Mouse (Mus musculus) adrenal gland (tissue): ENCODE data around the gene Hist1h4a.
"Not testable (repeated sequence)": the region's sequence is repeated elsewhere in the genome, so short reads cannot be mapped to it uniquely, and the experiment has no call there.

Experiments used
- intact Hi-C: fragments of 180-260 bp; cut with DNase I; formaldehyde crosslinking; loops from one replicate; pipeline ENCODE4 v1.15.1; 2025

Hist1h4a gene

DNA sequence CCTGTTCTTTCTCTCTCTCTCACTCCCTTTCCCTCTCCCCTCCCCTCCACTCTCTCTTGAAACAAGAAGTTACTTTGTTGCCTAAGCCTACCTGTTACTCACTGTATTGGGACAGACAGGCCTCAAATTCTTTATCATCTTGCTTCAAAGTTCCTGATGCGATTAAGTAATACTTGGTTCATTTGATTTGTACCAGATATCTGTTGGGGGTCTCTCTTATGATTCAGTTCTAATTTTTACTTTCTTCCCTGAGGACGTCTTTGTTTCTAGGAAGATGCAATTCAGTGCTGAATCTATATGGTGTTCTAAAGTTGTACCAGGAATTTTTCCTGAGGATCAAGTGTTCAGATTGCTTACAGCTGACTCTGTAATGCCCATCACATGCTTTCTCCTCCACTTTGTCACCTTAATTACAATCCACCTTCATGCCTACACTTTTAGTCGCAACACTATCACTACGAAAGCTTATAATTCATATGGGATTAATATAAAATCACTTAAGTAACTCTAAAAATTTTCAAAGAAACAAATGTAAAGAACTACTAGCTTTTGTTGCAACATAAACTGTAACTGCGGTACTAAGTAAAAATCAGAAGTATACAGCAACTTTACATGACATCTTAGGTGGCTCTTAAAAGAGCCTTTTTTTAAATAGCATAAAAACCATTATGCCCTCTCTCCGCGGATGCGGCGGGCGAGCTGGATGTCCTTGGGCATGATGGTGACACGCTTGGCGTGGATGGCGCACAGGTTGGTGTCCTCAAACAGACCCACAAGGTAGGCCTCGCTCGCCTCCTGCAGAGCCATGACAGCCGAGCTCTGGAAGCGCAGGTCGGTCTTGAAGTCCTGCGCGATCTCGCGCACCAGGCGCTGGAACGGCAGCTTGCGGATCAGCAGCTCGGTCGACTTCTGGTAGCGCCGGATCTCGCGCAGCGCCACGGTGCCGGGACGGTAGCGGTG, 16.3 kb downstream of the Hist1h4a start:
- intact Hi-C loops = loop anchor here (5.0 to 10.0 kb wide), 2 partner anchors 320 to 1702 kb away; partner anchors contain the start of genes Abt1, Hist1h2ag, Hist1h2bj and Hist1h4i

GRCm38 (mm10) chr13:23743963-23744362, 17.1 kb downstream of the Hist1h4a start:
- intact Hi-C loops = loop anchor here (10.0 kb wide), 1 partner anchor 319 kb away; the partner anchor contains the start of gene Abt1

DNA sequence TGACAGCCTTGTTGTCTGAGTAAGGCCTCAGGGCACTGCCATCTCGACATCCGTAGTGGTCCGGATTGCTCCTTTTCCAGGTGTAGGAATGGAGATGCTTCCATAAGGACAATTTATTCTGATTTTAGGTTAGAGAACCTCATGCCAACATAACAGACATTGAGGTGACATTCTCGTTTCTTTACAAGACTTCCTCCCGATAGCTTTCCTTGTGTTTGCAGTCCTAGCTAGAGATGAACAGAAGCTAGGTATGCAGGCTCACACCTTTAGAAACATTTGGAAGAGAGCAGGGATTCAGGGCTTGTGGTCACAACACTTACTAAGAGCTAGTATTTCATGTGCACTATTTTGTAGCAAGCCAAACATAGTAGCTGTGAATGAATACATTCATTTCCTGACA, 17.8 kb downstream of the Hist1h4a start:
- intact Hi-C loops = loop anchor here (10.0 kb wide), 1 partner anchor 318 kb away; the partner anchor contains the start of gene Abt1

DNA sequence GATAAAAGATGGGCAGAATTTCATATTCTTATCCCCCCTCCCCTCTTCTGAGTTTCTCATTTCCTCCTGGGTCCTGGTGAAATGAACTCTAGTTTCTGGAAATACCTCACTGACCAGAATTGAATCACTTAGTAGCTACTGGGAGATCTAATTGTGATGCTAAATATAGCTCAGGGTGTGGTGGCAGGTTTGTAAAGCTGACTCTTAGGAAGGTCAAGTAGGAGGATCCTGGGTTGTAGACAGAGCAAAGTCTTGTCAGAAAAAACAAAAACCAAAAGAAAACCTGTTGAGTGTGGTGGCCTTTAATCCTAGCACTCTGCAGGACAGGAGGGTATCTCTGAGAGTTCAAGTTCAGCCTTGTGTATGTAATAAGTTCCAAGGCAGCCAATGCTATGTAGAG, 19.0 kb downstream of the Hist1h4a start:
- intact Hi-C loops = loop anchor here (10.0 kb wide), 1 partner anchor 317 kb away; the partner anchor contains the start of gene Abt1

GRCm38 (mm10) chr13:23740910-23741309, 20.1 kb downstream of the Hist1h4a start:
- intact Hi-C loops = loop anchor here (10.0 kb wide), 1 partner anchor 316 kb away; the partner anchor contains the start of gene Abt1

DNA sequence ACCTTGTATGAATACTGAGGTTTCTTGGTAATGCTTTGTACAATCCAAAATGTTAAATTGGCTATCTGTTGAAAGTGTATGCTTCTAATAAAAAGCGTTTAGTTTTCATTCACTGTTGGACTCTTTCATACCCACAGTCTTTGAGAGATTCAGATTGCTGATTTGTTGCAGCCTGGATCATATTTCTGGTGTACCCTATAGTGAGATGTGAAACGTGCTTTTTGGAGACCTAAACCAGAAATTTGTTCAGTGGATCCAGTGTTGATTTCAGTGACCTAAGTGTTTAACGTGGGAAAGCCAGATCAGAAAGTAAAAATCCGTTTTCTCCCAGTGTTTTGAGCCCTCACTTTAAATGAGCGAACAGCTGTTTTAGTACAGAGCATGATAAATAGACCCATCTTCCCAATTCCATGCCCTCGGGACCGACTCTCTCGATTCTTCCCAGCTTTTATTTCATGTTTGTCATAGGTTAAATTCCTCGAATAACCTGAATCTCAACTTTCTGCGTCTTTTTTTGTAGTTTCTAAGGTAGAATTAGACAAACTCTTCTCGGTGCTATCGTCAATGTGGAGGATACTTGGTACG, 20.7 kb downstream of the Hist1h4a start:
- intact Hi-C loops = loop anchor here (10.0 kb wide), 1 partner anchor 316 kb away; the partner anchor contains the start of gene Abt1

GRCm38 (mm10) chr13:23739922-23740252, 21.1 kb downstream of the Hist1h4a start:
- intact Hi-C loops = loop anchor here (10.0 kb wide), 2 partner anchors 55 to 315 kb away; partner anchors contain the start of genes Abt1, Hist1h2ac and Hist1h2bc

GRCm38 (mm10) chr13:23739069-23739921, 21.7 kb downstream of the Hist1h4a start:
- intact Hi-C loops = loop anchor here (10.0 kb wide), 1 partner anchor 54 kb away; the partner anchor contains the start of genes Hist1h2ac and Hist1h2bc

DNA sequence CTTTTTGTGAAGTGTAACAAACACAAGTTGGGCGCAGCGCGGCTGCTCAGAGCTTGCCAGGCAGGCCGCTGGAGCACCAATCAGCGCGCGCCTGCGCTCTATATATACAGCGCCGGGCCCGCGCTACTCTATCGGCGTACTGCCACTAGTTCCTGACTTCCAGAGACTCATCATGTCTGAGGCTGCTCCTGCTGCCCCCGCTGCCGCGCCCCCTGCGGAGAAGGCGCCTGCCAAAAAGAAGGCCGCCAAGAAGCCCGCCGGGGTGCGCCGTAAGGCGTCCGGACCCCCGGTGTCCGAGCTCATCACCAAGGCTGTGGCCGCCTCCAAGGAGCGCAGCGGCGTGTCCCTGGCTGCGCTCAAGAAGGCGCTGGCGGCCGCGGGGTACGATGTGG, 22.4 kb downstream of the Hist1h4a start, which contains the start of gene Hist1h1c:
TSS of gene Hist1h1c (plus strand) at position 132 of the 392 bp plus-strand sequence.
- intact Hi-C loops = loop anchor here (10.0 kb wide), 1 partner anchor 54 kb away; the partner anchor contains the start of genes Hist1h2ac and Hist1h2bc

DNA sequence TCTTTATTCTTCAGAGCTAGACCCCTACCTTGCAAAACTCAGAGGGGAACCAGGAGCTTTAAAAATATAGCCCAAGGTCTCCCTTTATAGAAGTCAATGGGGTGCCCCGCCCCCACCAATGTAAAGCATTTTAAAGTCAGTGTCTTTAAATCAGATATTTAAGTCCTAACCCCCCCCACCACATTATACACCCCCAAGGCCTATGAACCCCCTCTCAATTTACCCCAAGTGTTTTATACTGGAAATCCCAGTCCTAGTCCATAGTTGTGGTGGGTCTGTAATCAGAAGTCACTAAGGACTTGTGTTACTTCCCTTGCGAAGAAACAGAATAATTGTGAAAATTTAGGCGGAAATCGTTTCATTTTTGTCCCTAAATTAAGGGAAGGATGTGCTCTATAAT, 23.0 kb downstream of the Hist1h4a start:
- intact Hi-C loops = loop anchor here (10.0 kb wide), 1 partner anchor 53 kb away; the partner anchor contains the start of genes Hist1h2ac and Hist1h2bc

DNA sequence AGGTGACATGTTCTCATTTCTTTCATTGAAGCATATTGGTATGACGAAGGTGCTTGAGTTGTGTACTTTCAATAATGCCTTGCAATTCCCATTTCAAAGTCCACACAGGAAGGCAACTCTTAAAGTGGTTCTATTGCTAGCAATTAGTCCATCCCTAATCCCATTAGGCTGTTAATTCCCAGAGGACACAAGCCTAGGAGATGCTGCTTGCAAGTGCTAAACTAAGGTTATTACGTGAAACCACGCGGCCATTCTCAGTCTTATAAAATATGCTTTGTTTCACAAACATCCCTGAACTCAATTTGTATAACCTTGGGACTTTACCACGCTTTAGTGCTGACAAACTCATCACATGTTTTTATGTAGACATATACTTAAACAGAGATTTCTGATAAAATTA, 23.9 kb downstream of the Hist1h4a start:
- intact Hi-C loops = loop anchor here (10.0 kb wide), 1 partner anchor 52 kb away; the partner anchor contains the start of genes Hist1h2ac and Hist1h2bc

DNA sequence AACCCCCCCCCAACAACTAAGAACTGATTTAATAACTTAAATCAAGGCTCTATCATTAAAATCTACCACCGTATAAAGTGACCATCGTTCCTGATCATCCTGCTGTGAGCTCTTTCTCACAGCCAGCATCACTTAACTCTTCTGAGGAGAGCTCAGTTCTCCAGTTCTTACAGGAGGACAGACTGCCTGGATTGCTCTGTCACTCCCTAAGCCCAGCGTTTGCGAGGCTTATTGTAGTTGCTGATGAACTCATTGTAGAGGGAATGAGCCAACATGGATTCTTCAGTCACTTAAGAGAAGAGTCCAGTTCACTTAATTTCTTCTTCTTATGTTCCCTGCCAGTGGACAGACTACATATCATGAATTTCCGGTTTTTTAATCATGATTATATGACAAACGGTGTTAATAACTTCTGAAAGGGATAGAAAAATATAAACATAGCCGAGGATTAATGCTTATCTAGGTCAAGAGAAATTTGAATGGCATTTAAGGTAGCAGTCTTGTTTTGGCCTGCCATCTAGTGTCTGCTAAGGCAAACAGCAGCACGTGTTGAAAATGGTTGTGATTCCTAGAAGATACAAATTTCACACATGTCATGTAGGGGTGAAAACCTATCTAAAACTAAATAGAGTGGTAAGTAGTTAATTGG, 28.8 kb downstream of the Hist1h4a start:
- intact Hi-C loops = loop anchor here (10.0 kb wide), 1 partner anchor 47 kb away; the partner anchor contains the start of genes Hist1h2ac and Hist1h2bc

DNA sequence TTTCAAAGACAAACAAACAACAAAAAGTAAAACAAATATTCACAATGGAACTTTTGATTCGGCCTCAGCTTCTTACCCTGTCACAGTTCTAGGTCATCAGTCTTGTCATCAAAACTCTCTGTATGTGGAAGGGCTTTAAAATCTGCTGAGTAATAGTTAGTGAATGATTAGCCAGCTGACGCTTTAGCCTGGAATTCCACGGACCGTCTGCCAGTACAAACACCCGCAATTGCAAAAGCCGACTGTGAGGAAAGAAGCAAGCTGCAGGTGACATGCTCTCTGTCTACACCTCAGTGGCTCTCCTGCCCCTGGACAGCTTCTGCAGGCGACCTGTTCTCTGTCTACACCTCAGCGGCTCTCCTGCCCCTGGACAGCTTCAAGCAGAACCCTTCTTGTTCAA, 30.6 kb downstream of the Hist1h4a start:
- intact Hi-C loops = loop anchor here (10.0 kb wide), 1 partner anchor 46 kb away; the partner anchor contains the start of genes Hist1h2ac and Hist1h2bc

DNA sequence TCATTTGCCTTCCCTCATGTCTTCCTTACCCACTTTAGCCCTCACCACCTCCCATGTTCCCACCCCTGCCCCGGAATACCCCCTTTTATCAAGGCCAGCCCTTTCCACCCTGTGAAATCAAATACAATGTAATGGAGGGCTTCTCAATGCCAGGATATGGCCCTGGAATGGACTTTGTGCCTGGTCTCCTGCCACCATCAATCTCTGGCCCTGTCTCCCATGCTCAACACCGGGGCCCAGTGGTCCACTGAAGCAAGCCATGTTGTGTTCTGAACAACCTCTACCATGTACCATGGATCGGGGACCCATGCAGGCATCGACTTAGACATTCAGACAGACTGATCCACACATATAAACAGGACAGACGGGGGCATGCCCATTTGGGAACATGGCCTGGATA, 31.3 kb downstream of the Hist1h4a start:
- intact Hi-C loops = loop anchor here (10.0 kb wide), 1 partner anchor 45 kb away; the partner anchor contains the start of genes Hist1h2ac and Hist1h2bc

- intact Hi-C loops = no loop called here
Measured at GRCm38 (mm10) chr13:23729192-23729525, 31.9 kb downstream of the Hist1h4a start.

DNA sequence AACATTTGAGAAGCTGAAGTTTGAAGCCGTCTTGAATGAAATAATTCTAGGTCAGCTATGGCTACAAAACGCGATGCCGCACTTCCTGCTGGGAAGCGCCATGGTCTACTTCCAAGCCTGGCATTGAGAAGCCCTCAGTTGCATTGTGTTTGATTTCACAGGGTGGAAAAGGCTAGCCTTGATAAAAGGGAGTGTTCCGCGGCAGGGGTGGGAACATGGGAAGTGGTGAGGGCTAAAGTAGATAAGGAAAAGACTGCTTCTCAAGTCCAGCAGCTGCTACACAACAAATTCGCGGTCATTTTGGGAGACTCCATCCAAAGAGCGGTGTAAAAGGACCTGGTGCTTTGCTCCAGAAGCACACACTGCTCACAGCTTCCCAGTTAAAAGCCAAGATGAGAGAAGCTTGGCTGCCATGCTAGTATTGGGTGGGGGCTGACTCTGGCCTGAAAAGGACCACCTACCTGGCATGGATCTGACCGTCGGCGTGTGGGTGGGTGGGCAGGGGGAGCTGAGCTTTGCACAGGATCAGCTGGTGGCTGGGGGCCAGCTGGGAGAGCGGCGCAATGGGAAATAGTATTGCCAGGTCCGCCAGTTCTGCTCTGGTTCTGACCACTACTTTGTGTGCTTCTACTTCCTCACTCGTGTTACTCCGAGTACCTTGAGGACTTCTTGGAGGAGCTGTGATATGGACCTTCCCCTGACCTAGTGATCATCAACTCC, 32.4 kb downstream of the Hist1h4a start:
- intact Hi-C loops = no loop called here

- intact Hi-C loops = no loop called here
Measured at GRCm38 (mm10) chr13:23725213-23725612, 35.8 kb downstream of the Hist1h4a start.

- intact Hi-C loops = no loop called here
Measured at GRCm38 (mm10) chr13:23724239-23724638, 36.8 kb downstream of the Hist1h4a start.

DNA sequence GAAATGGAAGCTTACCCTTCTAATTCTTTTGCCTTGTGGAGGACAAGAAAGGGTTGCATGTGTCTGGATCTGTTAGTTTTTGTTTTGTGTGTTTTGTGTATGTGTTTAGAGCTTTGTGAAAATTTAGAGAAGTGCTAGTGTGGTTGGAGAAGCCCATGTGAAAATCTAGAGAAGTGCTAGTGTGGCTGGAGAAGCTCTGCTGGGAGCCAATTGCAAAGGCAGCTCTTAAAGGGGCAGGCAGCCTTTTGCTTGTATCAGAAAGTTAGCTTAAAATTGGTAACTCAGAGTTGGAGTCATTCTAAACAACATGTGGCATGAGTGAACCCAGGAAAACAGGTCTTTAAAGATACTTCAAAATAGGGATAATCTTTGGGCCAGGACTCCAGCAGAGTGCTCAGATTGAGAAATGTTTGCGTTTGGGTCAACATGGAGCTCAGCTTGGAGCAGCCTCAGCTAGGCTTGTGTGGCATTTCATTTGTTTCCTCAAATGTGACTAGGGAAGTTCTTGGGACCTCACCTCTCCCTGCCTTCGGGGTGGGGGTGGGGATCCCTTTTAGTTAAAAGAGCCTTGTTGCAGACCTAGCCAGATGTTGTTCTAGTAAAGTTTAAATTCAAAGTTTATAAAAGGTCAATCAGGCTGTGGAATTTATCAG, 43.3 kb downstream of the Hist1h4a start:
- intact Hi-C loops = not testable (repeated sequence)
